Mouse (Mus musculus): ENCODE data around the gene Mtss1l.

Mtss1l gene

DNA sequence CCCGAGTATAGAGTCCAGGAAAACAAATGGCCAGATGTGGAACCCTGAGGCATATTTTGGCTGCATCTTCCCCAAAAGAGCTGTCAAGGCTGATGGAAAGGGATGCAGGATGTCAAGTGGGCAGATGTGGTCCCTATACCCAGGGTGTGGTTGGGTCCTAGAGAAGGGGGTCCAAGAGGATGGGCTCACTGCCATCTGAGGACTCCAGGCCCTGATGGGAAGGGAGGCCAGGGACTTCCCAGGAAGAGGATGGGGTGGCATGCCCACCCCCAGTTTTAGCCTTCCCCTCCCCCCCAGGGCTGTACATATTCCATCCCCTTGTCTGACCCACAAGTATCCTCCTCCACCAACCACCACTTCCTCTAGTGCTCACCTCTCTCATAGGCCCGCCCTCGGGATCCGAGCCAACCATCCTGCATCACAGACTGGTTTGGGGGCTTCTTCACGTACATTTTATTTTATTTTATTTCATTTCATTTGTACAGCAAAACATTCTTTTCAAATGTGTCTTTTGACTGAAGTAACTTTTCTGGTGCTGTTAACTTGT is 19.4 kb downstream of the Mtss1l start:
- DNase-seq (ENCODE audit: low spot score), result no peak

DNA sequence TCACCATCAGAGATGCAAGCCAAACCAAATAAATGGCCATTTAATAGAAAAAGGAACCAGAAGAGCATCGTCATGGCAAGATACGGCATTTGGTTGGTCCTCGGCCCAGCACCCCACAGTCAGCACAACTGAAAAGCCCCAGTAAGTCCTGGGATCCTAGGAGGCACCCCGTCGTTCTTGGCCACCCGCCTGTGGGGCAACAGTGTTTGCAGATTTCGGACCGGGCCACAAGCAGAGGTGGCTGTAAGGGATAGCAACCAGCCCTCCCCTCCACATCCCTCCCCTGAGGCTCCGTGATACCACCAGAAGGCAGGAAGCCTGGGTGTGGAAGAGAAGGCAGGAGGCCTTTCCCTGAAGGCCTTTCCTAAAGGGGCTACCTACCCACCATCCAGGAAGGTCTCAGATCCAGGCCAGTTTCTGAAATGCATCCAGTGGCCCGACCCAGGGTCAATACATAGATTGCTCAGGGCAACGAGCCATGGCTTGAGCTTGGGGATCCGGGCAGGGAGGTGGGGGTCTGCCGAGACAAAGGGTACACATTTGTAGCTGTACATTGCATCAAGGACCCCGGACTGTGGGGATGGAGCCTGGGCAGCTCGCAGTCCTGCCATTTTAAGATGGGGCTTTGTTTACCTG is 20.7 kb downstream of the Mtss1l start:
- DNase-seq (ENCODE audit: low spot score), result no peak

DNA sequence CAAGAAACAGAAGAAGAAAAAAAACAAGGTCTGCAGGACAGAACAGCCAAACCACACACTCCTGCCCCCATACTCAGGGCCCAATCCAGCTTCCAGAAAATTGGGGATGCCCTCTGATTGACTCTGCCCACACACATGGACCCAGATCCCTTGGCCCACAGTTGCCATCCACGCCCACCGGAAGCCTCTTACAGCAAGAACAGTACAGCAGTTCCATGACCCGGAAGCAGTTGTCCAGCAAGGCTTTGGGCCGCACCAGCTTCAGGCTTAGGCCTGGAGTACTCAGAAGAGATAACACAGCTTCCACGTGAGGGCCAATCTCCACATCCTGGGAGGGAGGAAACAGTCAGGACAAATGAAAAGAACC is 21.2 kb downstream of the Mtss1l start:
- no peak for DNase-seq (ENCODE audit: low spot score)

DNA sequence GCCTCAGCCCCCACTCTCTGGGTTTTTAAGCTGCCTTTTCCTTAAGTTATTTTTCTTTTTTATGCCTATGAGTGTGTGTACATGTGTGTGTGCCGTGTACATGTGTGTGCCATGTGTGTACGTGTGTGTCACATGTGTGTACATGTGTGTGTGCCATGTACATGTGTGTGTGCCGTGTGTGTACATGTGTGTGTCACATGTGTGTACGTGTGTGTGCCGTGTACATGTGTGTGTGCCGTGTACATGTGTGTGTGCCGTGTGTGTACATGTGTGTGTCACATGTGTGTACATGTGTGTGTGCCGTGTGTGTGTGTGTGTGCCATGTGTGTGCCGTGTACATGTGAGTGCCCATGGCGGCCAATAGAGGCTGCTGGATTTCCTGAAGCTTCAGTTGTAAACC is 23.9 kb downstream of the Mtss1l start:
- no peak for DNase-seq (ENCODE audit: low spot score)

DNA sequence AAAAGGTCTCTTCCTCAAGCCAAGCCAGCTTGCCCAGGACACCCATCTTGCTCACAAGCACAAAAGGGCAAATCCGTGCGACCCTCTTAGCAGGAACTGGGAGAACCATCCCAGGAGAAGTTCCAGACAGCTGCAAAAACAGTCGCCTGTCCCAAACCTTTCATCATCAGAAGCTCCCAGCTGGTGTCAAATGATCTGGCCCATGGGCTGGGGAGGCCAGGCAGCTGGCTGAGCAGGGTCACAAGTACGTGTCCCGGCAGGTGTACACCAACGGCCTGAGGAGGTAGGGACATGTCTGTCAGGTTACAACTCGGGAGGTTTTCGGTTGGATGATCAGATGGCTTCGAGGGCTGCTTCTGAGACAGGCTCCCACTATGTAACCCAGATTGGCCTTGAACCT is 25.4 kb downstream of the Mtss1l start:
- no peak for DNase-seq (ENCODE audit: low spot score)

DNA sequence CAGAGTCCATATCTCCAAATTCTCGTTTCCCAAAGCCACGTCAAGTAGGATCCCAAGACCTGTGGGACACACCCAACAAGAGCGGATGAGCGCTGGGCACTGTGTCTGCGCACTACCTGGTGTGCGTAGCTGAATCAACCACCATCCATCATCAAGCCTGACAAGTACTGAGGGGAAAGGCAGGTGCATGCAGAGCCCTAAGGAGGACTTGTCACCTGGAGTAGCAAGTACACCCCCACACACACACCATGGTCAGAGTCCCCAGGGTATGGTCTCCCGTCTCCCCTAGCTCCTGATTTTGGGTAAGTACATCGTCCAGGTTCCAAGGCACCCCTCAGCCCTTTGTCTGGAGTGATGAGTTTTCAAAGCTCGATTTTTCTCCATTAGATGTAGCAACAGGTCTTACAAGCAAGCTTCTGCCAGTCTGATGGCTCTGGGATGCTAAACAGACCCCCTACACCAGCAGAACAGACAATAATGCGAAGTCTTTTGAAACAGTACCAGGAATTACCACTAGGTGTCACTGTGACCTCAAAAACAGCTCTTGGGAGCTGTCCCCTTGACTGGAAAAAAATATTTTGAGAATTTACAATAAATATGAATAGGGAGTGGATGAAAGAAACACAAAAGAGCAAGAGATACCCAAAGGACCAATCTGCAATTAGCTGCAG is 28.4 kb downstream of the Mtss1l start:
- DNase-seq (ENCODE audit: low spot score), result peak; percentile 37

DNA sequence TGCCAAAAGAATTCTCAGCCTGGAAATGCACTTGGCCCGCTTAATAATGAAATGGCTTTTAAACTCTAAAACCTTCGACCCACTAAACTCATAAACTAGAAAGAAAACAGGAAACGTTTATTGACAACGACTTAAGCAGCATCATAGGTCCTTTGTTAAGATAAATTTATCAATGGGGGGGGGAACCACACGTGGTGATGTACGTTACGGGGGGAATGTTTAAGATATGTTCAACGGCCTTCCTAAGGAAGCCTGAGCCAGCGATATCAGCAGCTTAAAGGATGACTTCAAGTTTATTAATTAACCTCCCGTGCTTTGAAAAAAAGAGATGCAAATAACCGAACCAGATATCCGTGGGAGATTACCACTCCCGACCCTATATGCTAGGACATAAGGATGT is 29.0 kb downstream of the Mtss1l start:
- no peak for DNase-seq (ENCODE audit: low spot score)

DNA sequence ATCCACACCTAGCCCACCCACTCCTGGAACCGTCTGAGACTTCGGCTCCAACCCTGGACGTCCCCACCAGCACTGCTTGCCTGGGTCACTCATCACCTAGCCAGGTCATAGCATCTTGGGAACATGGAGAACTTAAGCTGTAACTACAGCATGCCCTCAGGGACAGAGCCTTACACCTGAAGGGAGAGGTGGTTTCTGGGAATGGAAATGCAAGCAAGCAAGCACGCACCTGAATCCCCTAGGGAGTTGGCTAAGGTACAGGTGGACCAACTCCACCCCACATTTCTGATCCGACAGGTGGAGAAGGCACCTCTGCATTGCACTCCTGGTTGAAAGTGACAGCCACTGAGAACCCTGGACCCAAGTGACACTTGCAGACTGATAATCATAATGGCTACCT is 30.2 kb downstream of the Mtss1l start:
- DNase-seq (ENCODE audit: low spot score), result no peak

DNA sequence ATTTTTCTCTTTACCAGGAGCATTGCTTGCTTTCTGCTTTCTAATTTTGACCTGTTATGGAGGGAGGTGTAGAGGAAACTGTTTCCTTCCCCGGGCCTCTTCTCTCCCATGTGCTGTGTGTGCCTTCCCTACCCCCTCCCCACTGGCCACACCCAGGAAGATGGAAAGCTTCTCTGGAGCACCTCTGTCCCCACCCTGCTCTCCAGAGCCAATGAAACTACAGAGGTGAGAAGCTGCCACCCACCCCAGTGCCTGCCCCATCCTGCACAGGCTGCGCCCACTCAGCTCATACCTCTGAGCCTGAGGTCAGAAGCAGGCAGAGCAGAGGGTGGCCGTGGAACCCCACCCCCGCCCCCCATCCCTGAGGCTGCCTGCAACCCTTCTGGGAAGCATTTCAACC is 33.4 kb downstream of the Mtss1l start:
- no peak for DNase-seq (ENCODE audit: low spot score)

DNA sequence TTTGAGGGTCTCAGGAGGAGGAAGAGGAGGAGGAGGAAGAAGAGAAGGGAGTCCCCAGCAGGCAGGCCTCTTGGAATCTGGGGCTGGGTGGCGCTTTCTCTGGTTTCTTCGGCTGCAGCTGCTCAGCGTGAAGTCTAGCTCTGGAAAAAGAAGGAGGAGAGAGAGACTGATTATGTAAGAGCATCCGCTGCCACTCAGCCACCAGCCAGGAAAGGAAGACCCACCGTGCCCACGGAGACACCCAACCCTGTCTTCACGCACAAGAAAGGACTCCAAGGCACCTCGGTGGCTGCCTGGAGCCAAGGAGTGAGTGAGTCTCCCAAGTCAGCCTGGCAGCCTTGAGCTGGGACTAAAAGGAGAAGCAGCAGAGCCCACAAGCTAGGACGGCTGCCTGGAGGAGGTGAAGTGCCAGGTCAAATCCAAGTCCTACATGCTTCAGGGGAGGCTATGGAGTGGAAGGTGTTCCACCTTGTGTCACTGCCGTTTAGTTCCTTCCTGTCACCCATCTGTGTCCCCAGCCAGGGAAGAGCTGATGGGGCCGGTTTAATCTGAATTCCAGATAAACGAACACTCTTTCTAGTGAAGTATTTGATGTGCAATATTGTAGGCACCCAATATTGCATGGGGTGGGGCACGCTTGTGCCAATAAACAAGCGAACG is 34.4 kb downstream of the Mtss1l start:
- no peak for DNase-seq (ENCODE audit: low spot score)

DNA sequence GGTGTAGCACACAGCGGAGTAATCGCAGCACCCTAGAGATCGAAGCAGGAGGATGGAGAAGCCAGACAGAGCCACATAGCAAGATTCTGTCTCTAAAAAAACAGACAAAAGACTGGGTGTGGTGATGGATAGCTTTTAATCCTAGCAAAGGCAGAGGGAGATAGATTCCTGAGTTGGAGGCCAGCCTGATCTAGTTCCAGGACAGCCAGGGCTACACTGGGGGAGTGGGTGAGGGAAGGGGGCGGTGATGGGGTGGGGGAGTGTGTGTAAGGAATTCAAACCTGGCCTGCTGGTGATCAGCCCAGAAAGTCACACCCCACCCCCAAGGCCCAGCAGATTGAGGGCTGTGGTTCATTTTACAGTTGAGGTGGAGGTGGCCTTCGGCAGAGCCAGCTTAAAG is 34.9 kb downstream of the Mtss1l start:
- no peak for DNase-seq (ENCODE audit: low spot score)

DNA sequence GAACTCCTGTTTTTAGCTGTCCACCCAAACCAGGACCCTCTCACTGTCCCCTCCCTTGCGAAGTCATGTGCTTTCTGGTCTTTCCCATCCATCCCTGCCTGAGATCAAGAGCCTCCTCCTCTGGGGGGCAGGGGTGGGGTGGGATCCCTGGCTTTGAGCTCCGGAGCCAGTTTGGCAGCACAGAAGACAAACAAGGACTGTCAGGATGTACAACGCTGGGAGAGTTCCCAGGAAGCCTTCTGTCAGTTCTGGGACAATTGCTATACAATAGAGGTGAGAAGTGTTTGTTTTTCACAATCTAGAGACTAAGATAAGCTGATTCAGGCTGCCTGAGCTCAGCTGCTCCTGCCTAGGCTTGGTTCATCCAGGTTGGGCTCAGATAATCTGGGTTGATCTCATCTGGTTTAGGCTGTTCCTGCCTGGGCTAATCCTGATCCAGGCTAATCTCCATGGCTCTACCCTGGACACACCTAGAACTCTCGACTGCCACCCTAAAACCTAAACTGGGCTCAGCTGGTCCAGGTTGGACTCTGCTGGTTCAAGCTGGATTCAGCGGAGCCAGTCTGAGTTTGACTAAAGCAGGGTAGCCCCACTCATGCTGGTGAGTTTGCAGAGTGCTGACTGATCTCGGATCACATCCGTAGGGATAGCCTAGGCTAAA is 39.1 kb downstream of the Mtss1l start:
- DNase-seq (ENCODE audit: low spot score), result peak; percentile 19

DNA sequence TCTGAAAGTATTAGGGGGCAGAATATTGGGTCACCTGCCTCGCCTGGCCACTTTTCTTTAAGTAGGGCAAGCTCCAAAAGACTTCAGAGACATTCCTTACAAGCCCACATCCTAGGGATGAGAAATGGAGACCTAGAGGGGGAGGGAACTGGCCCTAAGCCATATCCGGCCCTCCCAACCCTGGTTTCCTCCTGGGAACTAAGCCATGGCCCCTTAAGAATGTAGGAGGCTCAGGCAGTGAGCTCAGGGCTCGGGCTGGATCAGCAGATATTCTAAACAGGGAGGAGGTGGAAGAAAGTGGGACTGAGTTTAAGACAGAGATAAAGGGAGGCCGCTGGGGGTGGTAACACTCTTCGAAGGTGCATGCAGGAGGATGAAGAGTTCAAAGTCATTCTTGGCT is 39.9 kb downstream of the Mtss1l start:
- no peak for DNase-seq (ENCODE audit: low spot score)

DNA sequence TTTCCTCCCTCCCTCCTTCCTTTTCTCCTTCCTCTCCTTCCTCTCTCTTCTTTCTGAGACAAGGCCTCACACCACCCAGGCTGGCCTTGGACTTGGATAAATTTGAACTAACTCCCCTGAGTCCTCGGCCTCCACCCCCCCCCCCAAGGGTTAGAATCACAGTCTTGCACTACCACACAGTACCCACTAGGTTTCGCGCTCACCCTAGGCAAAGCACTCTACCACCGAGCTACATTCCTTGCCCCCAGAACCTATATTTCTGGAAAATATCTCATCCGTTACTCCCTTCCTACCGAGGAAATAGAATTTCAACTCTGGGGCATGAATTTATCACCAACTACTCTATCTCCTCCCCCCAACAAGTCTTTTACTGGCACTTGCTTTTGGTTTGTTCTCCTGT is 40.7 kb downstream of the Mtss1l start:
- DNase-seq (ENCODE audit: low spot score), result no peak

DNA sequence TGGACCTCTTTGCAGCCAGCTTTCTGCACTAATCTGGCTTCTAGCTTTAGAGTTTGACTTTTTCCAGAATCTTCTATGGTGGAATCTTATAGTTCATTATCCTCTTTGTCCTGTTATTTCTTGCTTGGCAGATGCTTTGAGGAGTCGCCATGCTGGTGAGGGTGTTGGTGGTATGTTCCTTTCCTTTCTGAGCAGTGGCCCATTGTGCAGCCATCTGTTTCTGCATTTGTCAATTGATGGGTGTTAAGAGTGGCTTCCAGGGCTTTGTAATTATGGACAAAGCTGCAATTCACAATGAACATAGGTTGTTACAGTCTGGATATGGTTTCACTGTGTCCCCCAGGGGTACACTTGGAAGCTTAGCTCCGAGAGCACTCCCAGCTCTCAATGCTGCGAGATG is 43.4 kb downstream of the Mtss1l start:
- no peak for DNase-seq (ENCODE audit: low spot score)

DNA sequence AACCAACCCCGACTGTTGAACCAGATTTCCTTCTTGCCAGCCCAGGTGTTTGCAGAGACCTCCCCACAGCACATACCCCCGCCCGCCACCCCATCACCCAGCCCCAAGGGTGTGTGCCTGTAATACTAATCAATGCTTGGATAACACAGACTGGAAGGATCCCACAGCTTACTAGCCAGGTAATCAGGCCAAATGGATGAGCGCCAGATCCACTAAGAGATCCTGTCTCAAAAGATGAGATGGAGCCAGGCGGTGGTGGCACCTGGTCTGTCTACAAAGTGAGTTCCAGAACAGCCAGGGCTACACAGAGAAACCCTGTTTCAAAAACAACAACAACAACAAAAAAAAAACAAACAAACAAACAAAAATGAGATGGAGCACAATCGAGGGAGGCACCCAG is 46.0 kb downstream of the Mtss1l start:
- DNase-seq (ENCODE audit: low spot score), result no peak

DNA sequence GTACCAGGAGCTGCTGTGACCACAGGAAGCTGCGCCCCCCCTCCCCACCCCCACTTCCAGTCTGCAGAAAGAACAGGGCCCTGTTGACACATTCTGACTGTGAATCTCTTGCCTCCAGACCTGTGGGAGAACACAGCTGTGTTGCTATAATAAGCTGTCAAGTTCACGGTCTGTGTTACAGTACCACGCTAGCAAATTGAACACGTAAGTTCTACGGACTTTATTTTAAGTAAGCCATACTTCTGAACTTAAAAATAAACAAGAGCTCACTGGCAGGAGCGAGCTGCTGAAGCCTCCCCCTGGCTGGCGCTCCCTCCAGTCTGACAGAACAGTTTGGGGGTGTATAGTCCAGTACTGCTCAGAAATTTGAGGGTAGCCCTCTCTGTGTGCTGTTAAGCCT is 51.2 kb downstream of the Mtss1l start:
- no peak for DNase-seq (ENCODE audit: low spot score)

DNA sequence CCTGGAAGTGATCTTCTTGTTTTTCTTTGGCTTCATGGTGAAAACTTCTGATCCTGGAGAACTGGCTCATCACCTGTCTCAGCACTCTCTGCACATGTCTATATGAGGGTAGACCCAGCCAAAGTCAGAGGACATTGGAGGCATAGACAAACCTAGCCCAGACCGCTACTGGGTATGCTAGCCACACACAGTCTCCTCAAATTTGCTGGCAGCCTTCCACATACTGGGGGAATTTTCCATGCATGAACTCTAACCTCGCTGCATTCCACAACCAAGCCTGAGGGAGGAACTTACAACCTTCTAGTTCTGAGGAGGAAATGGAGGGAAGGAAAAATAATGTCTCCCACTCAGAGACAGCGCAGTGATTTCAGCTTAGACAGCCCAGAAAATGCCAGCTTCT is 52.8 kb downstream of the Mtss1l start:
- DNase-seq (ENCODE audit: low spot score), result no peak

DNA sequence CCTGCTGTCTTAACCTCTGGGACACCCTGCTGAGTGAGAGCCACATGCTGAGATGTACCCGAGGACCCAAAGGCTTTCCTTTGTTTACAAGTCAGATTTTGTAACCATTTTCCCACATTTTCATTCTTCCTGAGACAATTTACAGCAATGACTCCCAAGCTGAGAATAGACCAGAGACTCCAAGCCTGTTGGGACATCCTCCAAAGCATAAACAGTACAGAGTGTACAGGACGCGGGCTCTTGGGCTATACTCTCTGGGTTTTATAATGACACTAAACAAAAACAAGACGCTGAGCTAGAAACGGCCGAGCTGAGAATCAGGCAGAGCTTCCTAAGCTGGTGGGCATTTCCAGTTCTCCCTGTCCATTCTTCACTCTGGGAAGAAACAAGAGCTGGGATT is 53.4 kb downstream of the Mtss1l start:
- DNase-seq (ENCODE audit: low spot score), result no peak

DNA sequence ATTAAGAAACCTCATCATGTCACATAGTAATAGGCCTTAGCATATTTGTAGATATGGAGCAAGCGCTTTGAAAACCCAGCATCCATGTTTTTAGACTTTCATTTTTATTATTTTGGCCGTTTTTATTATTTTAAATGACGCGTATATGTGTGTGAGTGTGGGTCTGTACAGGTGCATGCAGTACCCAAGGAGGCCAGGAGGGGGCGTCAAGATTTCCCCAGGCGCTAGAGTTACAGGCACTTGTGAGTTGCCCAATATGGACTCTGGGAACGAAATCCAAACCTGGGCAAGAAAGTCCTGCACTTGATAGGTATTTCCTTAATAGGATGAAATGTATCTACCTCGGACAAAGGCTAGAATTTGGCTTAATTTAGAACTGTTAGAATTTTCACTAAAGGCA is 54.0 kb downstream of the Mtss1l start:
- no peak for DNase-seq (ENCODE audit: low spot score)

DNA sequence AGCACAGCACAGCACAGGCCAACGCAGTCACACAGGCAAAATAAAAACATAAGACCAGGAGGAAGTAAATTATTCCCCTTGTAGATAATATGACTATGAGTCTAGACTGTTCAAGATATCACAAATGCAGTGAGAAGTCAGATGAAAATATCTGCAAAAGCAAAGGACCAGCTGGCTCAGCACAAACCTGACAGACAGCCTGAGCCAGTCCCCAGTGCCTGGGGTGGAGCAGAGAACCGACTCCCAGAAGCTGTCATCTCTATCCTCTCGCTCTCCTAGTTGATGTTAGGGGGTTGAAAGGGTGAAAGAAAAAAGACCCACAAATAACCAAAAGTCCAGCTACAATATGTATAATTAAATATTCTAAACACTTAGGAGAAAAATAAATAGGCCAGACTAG is 54.4 kb downstream of the Mtss1l start:
- DNase-seq (ENCODE audit: low spot score), result no peak

DNA sequence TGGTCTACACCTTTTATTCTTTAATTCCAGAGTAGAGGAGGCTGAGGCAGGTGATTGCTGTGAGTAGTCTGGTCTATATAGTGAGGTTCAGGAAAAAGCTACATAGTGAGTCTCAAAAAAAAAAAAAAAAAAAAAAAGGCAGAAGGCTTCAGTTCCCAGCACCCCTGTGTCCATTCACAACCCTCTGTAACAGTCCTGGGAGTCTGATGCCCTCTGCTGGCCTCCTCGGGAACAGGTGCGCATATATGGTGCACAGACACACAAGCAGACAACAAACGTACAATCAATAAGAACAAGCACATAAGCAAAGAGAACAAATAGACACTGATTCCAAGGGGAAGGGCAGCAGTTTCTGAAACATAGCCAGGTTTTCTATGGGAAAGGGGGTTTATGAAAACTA is 55.1 kb downstream of the Mtss1l start:
- DNase-seq (ENCODE audit: low spot score), result no peak

Measured in yolk sac, embryonic 10.5 days (tissue).